Mouse (Mus musculus): ENCODE measurements around the gene Hsd3b1. TPM values are rescaled to one million over a fixed set of nuclear protein-coding genes. Genes with fewer than 3 reads are reported as not detected.
"Not testable (repeated sequence)": the region's sequence is repeated elsewhere in the genome, so short reads cannot be mapped to it uniquely, and the experiment has no call there.

Gene Hsd3b1
- polyA plus RNA-seq, 1 experiment from 2014 or later = 0.17 TPM

GRCm38 (mm10) chr3:98850262-98850661 is 9.3 kb downstream of the Hsd3b1 start:
- no peaks in the 10 kb centered on the region for H3K27me3 ChIP-seq (ENCODE audit: control insufficient read depth, insufficient read depth, low read length)
- H3K4me3 ChIP-seq (ENCODE audit: low read depth, low read length) = no peak overlapping the region
- H3K4me1 ChIP-seq (ENCODE audit: control insufficient read depth, insufficient read depth, low read length) = no peaks in the 10 kb centered on the region
- H3K4me2 ChIP-seq (ENCODE audit: low read depth, severe bottlenecking) = no peak overlapping the region
- no peak for ATAC-seq (ENCODE audit: insufficient number of reproducible peaks, low FRiP score, low TSS enrichment, low read depth)
- no peak for DNase-seq (ENCODE audit: low spot score)
- H3K9ac ChIP-seq (ENCODE audit: low read length) = no peak overlapping the region
- no peaks in the 10 kb centered on the region for H3K36me3 ChIP-seq (ENCODE audit: control insufficient read depth, insufficient read depth, low read length)
- H3K9me3 ChIP-seq (ENCODE audit: control insufficient read depth, low read length) = no peaks in the 10 kb centered on the region
- H3K27ac ChIP-seq (replicated peaks; ENCODE audit: low read depth, low read length) = no peak overlapping the region
- WGBS = 92% methylated on average over 5 of the region's 5 CpGs

GRCm38 (mm10) chr3:98848898-98849297 is 10.7 kb downstream of the Hsd3b1 start:
- 82% methylated on average over 1 of the region's 1 CpGs for WGBS
- H3K27ac ChIP-seq (replicated peaks; ENCODE audit: low read depth, low read length) = no peak overlapping the region

GRCm38 (mm10) chr3:98814101-98814670 is 45.4 kb downstream of the Hsd3b1 start, which contains the start of gene Hsd3b6:
Gene Hsd3b6, minus strand, starts transcription at chr3:98814443.
- Histone ChIP-seq H3K9ac (ENCODE audit: low read length) (no peak within 1 kb of the TSS), H3K9me3 (ENCODE audit: control insufficient read depth, low read length) (no peaks in the 10 kb centered on the region), H3K4me2 (ENCODE audit: low read depth, severe bottlenecking) (no peak within 1 kb of the TSS), H3K36me3 (ENCODE audit: control insufficient read depth, insufficient read depth, low read length) (no peaks in the 10 kb centered on the region), H3K4me1 (ENCODE audit: control insufficient read depth, insufficient read depth, low read length) (no peaks in the 10 kb centered on the region), H3K4me3 (ENCODE audit: low read depth, low read length) (no peak within 1 kb of the TSS), H3K27ac (replicated peaks; ENCODE audit: low read depth, low read length) (no peak within 1 kb of the TSS), H3K27me3 (ENCODE audit: control insufficient read depth, insufficient read depth, low read length) (no peaks in the 10 kb centered on the region)
- WGBS = 72% methylated on average over 6 of the region's 6 CpGs
- no peak for ATAC-seq (ENCODE audit: insufficient number of reproducible peaks, low FRiP score, low TSS enrichment, low read depth)
- DNase-seq (ENCODE audit: low spot score) = no peak

More at GRCm38 (mm10) chr3:98848898-98849297, 10.7 kb downstream of the Hsd3b1 start:
- H3K27me3 ChIP-seq (ENCODE audit: control insufficient read depth, insufficient read depth, low read length) = no peaks in the 10 kb centered on the region
- DNase-seq (ENCODE audit: low spot score) = no peak
- no peak overlapping the region for H3K4me3 ChIP-seq (ENCODE audit: low read depth, low read length)
- no peak overlapping the region for H3K4me2 ChIP-seq (ENCODE audit: low read depth, severe bottlenecking)
- ATAC-seq (ENCODE audit: insufficient number of reproducible peaks, low FRiP score, low TSS enrichment, low read depth) = no peak
- H3K4me1 ChIP-seq (ENCODE audit: control insufficient read depth, insufficient read depth, low read length) = no peaks in the 10 kb centered on the region
- no peaks in the 10 kb centered on the region for H3K36me3 ChIP-seq (ENCODE audit: control insufficient read depth, insufficient read depth, low read length)
- no peak overlapping the region for H3K9ac ChIP-seq (ENCODE audit: low read length)
- no peaks in the 10 kb centered on the region for H3K9me3 ChIP-seq (ENCODE audit: control insufficient read depth, low read length)

GRCm38 (mm10) chr3:98812653-98813052 is 46.9 kb downstream of the Hsd3b1 start:
- not testable (repeated sequence) for H3K4me1 ChIP-seq (ENCODE audit: control insufficient read depth, insufficient read depth, low read length); H3K4me3 ChIP-seq (ENCODE audit: low read depth, low read length); H3K27ac ChIP-seq (replicated peaks; ENCODE audit: low read depth, low read length); ATAC-seq (ENCODE audit: insufficient number of reproducible peaks, low FRiP score, low TSS enrichment, low read depth); H3K9me3 ChIP-seq (ENCODE audit: control insufficient read depth, low read length); H3K9ac ChIP-seq (ENCODE audit: low read length); H3K27me3 ChIP-seq (ENCODE audit: control insufficient read depth, insufficient read depth, low read length); H3K4me2 ChIP-seq (ENCODE audit: low read depth, severe bottlenecking); H3K36me3 ChIP-seq (ENCODE audit: control insufficient read depth, insufficient read depth, low read length); DNase-seq (ENCODE audit: low spot score)
- WGBS = 84% methylated on average over 5 of the region's 6 CpGs

- 57% methylated on average over 3 of the region's 3 CpGs for WGBS
- not testable (repeated sequence) for H3K27me3 ChIP-seq (ENCODE audit: control insufficient read depth, insufficient read depth, low read length); ATAC-seq (ENCODE audit: insufficient number of reproducible peaks, low FRiP score, low TSS enrichment, low read depth); H3K4me3 ChIP-seq (ENCODE audit: low read depth, low read length); H3K4me2 ChIP-seq (ENCODE audit: low read depth, severe bottlenecking); DNase-seq (ENCODE audit: low spot score); H3K9ac ChIP-seq (ENCODE audit: low read length); H3K9me3 ChIP-seq (ENCODE audit: control insufficient read depth, low read length); H3K27ac ChIP-seq (replicated peaks; ENCODE audit: low read depth, low read length); H3K4me1 ChIP-seq (ENCODE audit: control insufficient read depth, insufficient read depth, low read length); H3K36me3 ChIP-seq (ENCODE audit: control insufficient read depth, insufficient read depth, low read length)
These were observed 54.6 kb downstream of the Hsd3b1 start for GRCm38 (mm10) chr3:98805032-98805431.

Other genes starting within 250 kb of the Hsd3b1 start
- gene Hsd3b5, start 229.5 kb downstream of the Hsd3b1 start, polyA plus RNA-seq (2014; fragmentation: Nextera tagmentation; extraction: Ambion mirVana) = not detected in 2 replicates
- 0.08 TPM in 1 of 2 replicates, not detected in the other for gene Hsd3b2, start 135.3 kb downstream of the Hsd3b1 start, polyA plus RNA-seq (2014; fragmentation: Nextera tagmentation; extraction: Ambion mirVana)
- not detected in 2 replicates for gene Hsd3b3, start 96.7 kb downstream of the Hsd3b1 start, polyA plus RNA-seq (2014; fragmentation: Nextera tagmentation; extraction: Ambion mirVana)
- gene Hsd3b6, start 45.4 kb downstream of the Hsd3b1 start, polyA plus RNA-seq (2014; fragmentation: Nextera tagmentation; extraction: Ambion mirVana) = 12.6 and 15.3 TPM in 2 replicates
- not detected in 2 replicates for gene Hao2, start 33.4 kb upstream of the Hsd3b1 start, polyA plus RNA-seq (2014; fragmentation: Nextera tagmentation; extraction: Ambion mirVana)